Mouse (Mus musculus) activated CD4-positive, CD25-positive, alpha-beta regulatory T cell, adult 4 months (primary cell): ENCODE data around the gene Rgs12. TPM values are rescaled to one million over a fixed set of nuclear protein-coding genes. Genes with fewer than 3 reads are reported as not detected.
A peak's percentile ranks its signal among the peaks of the same experiment; 100 is the strongest.

Experiments
- ATAC-seq: one replicate; pipeline ENCODE4 v1.8.0; 2017
- polyA plus RNA-seq, 2 experiments: library from polyadenylated mRNA; unstranded; fragments of 100-300 nt; shearing (Covaris generic); gene quantifications; one replicate each; pipeline ENCODE4 v1.2.1; 2017

Rgs12 gene
- 1 to 10 TPM; 4.8 to 7.8 TPM for polyA plus RNA-seq

DNA sequence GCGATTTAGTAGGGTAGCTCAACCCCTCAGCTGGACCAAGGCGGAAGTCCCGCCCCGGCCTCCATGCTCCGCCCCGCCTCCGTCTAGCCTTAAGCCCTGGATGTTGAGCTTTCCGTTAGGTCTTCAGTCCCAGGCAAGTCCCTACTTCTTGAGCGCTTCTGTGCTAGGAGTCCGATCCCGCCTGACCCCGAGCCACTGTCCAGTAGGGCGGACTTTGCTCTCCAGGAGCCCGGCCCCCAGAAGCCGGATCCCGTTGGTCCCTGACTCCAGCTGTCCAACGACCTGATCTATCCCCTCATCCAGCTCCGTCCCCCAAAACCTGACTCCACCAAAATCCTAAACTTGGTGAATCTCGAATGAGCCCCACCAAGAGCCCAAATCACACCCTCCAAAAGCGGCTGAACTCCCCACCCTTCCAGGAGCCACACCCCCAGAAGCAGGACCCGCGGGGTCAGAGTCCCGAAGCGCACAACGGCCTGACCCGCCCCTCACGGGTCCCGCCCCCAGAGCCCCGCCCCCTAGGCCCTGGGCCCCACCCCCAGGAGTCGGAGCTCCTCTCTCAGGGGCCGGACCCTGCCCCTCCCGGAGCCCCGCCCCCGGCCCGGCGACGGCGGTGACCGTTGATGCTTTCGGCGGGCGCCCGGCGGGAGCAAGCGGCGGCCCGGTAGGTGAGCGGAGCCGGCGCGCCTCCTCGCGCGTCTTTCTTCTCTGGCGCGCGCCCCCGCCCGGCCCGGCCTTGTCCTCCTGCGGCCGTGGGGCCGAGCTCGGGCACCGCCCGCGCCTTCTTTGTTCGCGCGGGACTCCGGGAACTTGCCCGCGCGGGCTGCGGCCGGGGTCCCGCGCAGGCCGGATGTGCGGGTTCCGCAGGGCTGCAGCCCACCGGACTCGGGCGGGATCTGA, at the start of gene Rgs12:
Gene Rgs12 (plus strand): TSS at position 585 of the 900 bp plus-strand sequence.
- ATAC-seq, result peak; percentile 73

DNA sequence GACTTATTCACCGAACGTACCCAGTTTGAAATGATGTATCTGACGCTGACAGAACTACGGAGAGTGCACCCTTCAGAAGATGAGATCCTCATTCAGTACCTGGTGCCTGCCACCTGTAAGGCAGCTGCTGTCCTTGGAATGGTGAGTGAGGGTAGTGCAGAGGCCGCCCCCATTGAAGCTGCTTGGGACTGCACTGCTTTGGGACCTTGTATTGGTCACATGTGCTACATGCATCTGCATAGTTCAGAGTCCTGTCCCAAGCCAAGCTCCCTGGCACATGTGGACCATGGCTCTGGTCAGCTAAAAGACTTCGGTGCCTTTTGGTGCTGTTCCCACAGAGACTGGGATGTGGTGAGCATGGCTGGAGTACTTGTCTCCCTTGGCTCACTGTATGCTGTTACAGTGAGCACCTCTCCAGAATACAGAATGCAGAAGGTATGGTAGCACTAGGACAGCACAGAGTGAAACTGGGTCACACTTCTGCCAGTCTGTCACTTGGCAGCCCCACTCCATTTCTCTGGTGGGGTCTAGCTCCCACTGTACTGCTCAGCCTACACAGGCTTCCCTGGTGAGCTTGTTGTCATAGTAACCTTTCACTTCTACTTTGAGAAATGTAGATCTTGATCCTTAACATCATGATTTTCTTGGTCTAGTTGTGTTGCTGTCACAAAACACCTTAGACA, 49.3 kb upstream of the Rgs12 start:
- no peak for ATAC-seq

DNA sequence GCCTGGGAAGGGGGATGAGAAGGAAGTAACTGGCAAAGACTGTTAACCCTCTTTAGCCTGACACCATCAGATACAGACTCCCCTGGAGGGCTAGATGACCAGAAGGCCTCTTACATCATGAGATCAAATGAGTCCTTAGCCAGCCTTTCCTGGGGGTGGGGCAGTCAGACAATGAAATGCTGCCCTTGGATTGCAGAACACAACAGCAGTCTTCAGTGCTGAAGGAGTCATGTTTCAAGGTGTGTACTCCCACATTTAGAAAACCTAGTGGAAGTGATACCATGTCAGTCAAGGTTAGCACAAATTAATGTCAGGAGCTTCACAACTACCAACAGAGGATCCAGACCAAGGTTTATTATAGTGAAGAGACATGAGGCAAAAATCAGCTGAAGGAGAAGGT, 46.9 kb upstream of the Rgs12 start:
- ATAC-seq, result no peak

DNA sequence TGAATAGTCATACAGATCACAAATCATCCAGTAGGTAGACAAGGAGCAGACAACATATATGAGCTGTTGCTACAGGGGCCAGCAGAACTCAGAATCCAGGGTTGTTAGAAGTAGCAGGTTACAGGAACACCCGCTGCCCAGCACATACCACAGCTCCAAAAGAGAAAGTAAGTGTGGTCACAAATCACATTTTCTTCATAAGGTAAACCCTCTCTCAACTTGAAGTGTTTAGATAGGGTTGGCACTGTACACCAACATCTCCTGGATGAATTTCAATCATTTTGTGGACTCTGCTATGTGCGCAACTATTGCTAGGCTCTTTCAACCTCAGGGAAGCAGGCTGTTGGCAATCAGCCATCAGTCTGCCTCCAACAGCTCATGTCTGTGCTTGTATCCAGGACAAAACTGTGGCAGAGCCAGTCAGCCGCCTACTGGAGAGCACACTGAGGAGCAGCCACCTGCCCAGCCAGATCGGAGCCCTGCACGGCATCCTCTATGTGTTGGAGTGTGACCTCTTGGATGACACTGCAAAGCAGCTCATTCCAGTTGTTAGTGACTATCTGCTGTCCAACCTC, 46.3 kb upstream of the Rgs12 start:
- ATAC-seq, result no peak

GRCm38 (mm10) chr5:34904412-34904811, 44.8 kb upstream of the Rgs12 start:
- ATAC-seq, result no peak

DNA sequence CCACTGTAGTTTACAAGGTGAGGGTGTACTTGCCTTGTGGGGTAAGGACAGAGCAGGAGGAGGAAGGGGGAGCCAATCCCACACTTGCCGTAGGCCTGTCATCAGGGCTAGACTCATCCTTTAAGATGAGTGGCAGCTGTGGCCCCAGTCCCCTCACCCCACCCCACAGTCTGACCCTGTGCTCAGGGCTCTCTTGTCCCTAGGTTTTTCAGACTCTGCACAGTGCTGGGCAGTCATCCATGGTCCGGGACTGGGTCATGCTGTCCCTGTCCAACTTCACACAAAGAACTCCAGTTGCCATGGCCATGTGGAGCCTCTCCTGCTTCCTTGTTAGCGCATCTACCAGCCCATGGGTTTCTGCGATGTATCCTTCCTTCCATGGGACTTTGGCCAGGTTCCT, 42.0 kb upstream of the Rgs12 start:
- no peak for ATAC-seq

DNA sequence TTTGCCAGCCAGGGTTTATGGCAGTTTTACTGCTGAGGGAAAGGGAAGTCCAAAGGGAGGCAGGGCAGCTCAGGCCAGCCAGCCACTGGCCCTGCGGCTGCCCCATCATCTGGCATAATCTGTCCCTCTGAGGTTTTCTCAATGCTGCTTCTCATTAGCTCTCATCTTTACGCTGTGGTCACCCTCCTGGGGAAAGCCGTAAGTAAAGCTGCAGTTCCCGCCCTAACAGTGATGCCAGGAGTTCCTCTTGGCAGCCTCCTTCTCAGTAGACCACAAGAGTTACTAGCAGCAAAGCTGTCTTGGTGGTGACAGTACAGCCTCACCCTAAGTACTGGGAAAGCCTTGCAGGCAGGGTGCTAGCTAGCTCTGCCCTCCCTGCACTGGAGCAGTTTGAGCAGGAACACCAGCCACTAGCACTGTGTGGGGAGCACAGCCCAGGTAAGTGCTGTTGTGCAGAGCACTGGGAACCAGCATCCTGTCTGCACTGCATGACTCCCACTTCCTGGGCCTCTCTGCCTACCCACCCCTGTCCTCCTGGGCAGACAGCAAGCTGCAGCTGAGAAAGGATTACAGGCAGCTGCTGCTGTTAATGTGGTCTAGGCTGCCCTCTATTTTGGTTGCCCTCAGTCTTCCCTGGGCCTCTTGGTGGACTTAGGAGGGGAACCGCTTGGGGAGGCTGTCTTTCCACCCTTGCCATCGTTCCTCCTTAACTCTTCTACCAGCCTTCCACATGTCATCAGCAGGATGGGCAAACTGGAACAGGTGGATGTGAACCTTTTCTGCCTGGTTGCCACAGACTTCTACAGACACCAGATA, 41.1 kb upstream of the Rgs12 start, which contains the start of gene Msantd1:
Gene Msantd1 (plus strand): TSS at position 103 of the 816 bp plus-strand sequence.
- no peak for ATAC-seq

GRCm38 (mm10) chr5:34908726-34909633, 40.3 kb upstream of the Rgs12 start:
- ATAC-seq, result no peak

- ATAC-seq, result no peak
Observed at GRCm38 (mm10) chr5:34909634-34910503, 39.4 kb upstream of the Rgs12 start.

- no peak for ATAC-seq
Observed at GRCm38 (mm10) chr5:34910504-34910815, 38.8 kb upstream of the Rgs12 start.

- ATAC-seq, result peak; percentile 40
Observed at GRCm38 (mm10) chr5:34915801-34916200, 33.4 kb upstream of the Rgs12 start.

GRCm38 (mm10) chr5:34917234-34917655, 32.0 kb upstream of the Rgs12 start:
- ATAC-seq, result no peak

- ATAC-seq, result no peak
Observed at GRCm38 (mm10) chr5:34918785-34919184, 30.5 kb upstream of the Rgs12 start.

DNA sequence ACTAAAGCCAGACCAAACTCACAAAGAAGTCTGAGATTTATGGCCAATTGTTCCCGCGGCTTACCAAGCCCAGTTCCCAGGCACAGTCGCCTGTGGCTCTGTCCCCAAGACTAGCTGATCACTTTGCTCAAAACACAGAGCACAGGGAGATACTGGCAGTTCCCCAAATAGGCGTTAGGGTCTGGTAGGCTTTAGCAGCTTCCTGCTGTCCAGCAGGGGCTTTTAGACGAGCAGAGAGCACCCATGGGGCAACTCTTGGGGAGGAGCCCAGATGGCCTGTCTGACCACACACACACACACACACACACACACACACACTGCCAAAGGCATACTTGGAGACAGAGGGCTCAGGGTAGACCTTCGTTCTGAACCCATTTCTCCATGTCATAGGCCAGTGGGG, 26.7 kb upstream of the Rgs12 start:
- no peak for ATAC-seq

GRCm38 (mm10) chr5:34923920-34924319, 25.3 kb upstream of the Rgs12 start:
- no peak for ATAC-seq

GRCm38 (mm10) chr5:34924519-34924918, 24.7 kb upstream of the Rgs12 start:
- no peak for ATAC-seq

DNA sequence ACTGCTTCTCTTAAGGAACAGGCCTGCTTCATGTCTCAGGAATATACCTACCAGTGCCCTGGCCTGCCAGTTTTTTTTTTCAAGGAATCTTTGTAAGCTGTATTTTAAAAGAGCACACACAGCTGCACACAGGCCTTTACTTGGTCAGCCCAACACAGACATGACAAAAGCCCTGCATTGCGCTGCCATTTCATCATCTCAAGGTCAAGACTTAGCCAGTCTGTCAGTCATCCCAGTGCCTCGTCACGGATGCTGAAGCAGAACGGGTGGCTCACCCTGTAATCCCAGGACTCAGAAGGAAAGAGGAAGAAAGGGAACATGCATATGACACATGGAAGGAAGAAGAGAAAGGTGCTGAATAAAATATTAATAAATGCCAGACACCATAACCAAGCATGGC, 21.6 kb upstream of the Rgs12 start:
- ATAC-seq, result no peak

DNA sequence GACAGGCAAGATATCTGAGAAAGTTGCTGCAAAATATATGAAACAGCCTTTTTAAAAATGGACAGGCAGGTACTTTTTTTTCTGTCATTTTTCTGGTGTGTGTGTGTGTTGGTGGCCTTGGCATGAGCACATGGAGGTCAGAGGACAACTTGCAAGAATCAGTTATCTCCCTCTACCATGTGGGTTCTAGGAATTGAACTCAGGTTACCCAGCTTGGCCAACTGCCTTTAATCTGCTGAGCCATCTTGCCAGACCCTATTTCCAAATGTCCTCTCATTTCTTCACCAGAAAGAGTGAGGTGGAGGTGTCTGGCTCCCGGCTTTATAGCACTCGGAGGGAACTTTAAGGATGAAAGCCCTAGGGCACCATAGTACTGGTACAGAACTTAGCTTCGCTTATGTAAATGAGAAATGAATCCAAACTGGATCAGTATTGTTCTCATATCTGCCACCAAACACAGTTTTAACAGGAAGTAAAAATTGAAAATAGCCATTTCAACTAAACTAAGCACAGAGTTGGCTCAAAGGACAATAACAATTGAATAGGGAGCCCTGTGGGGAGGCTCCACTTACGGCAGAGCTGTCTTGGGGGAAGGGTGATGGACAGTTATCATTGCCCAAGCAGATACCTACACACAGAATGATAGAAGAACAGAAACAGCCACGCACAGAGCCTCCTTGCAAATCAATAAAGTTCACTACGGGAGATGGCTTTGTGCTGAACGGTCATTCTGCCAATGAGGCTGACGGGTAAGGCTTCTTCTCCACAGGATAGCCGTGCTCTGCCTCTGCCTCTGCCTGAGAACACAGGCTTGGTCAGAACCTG, 18.9 kb upstream of the Rgs12 start:
- ATAC-seq, result no peak

DNA sequence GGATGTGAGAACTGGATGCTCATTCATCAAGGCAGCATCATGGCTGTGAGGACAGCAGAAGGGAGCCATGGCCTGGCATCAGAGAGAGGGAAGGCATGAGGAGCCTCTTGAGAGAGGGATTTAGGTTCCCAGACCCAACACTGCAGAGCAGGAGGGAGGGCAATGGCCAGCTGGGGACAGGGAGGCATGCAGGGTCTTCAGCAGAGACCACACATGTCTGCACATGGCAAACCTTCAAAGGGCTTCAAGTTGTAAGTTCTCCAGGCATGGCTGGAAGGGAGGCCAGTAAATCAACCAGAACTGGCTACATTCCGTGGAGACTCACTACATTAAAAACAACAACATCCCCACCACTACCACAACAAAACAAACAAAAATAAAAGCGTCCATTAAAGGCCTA, 18.2 kb upstream of the Rgs12 start:
- no peak for ATAC-seq
